Mouse (Mus musculus): ENCODE data around the gene Gcc1. TPM values are rescaled to one million over a fixed set of nuclear protein-coding genes. Genes with fewer than 3 reads are reported as not detected.

Gene Gcc1
- total RNA-seq (2014; rRNA removed) (17.1 and 17.2 TPM in 2 replicates), polyA plus RNA-seq (2015; fragmentation: Nextera tagmentation; extraction: Ambion mirVana) (7.1 and 9.6 TPM in 2 replicates)

GRCm38 (mm10) chr6:28428290-28428689, at the start of gene Gcc1:
Gcc1 (minus strand) TSS chr6:28428390.
- Histone ChIP-seq H3K4me3 (ENCODE audit: low read depth, low read length) (no peak within 1 kb of the TSS), H3K36me3 (ENCODE audit: insufficient read depth) (peaks cover 24% of the 10 kb centered on the region), H3K27ac (ENCODE audit: low read depth, low read length) (no peak within 1 kb of the TSS), H3K27me3 (ENCODE audit: insufficient read depth, low read length) (no peaks in the 10 kb centered on the region), H3K9ac (no peak within 1 kb of the TSS), H3K4me1 (ENCODE audit: insufficient read depth) (0 out of 2 replicates have a peak, but pooled peaks cover 3% of the 10 kb centered on the region), H3K4me2 (ENCODE audit: low read depth) (no peak within 1 kb of the TSS), H3K9me3 (ENCODE audit: low read length) (no peaks in the 10 kb centered on the region)
- no peak for ATAC-seq
- WGBS = 86% methylated on average over 3 of the region's 3 CpGs
- no peak for TF ChIP-seq CTCF (IDR thresholded peaks at IDR 0.05; ENCODE audit: low read depth)
- no peak for DNase-seq

- 85% methylated on average over 5 of the region's 5 CpGs for WGBS
- Histone ChIP-seq H3K27me3 (ENCODE audit: insufficient read depth, low read length) (no peaks in the 10 kb centered on the region), H3K36me3 (ENCODE audit: insufficient read depth) (no peaks in the 10 kb centered on the region), H3K9ac (no peak within 1 kb of the TSS), H3K27ac (ENCODE audit: low read depth, low read length) (no peak within 1 kb of the TSS), H3K9me3 (ENCODE audit: low read length) (no peaks in the 10 kb centered on the region), H3K4me3 (ENCODE audit: low read depth, low read length) (no peak within 1 kb of the TSS), H3K4me1 (ENCODE audit: insufficient read depth) (no peaks in the 10 kb centered on the region), H3K4me2 (ENCODE audit: low read depth) (no peak within 1 kb of the TSS)
- TF ChIP-seq CTCF (IDR thresholded peaks at IDR 0.05; ENCODE audit: low read depth) = no peak
- ATAC-seq (no peak), DNase-seq (no peak)
Observed at GRCm38 (mm10) chr6:28474839-28475238, 46.6 kb upstream of the Gcc1 start, which contains the start of gene Snd1. Snd1 (plus strand) TSS chr6:28475139.

- Histone ChIP-seq H3K9me3 (ENCODE audit: low read length) (no peaks in the 10 kb centered on the region), H3K36me3 (ENCODE audit: insufficient read depth) (no peaks in the 10 kb centered on the region), H3K27me3 (ENCODE audit: insufficient read depth, low read length) (no peaks in the 10 kb centered on the region), H3K4me1 (ENCODE audit: insufficient read depth) (no peaks in the 10 kb centered on the region), H3K4me3 (ENCODE audit: low read depth, low read length) (no peak overlapping the region), H3K4me2 (ENCODE audit: low read depth) (no peak overlapping the region), H3K27ac (ENCODE audit: low read depth, low read length) (no peak overlapping the region), H3K9ac (no peak overlapping the region)
- ATAC-seq = no peak
- 94% methylated on average over 4 of the region's 4 CpGs for WGBS
- DNase-seq = no peak
- TF ChIP-seq CTCF (IDR thresholded peaks at IDR 0.05; ENCODE audit: low read depth) = no peak
Observed at GRCm38 (mm10) chr6:28474211-28474610, 46.0 kb upstream of the Gcc1 start.

GRCm38 (mm10) chr6:28471284-28472035, 43.3 kb upstream of the Gcc1 start:
- no peak for TF ChIP-seq CTCF (IDR thresholded peaks at IDR 0.05; ENCODE audit: low read depth)
- WGBS = 86% methylated on average over 9 of the region's 9 CpGs
- no peak for DNase-seq
- Histone ChIP-seq H3K4me3 (ENCODE audit: low read depth, low read length) (no peak overlapping the region), H3K27me3 (ENCODE audit: insufficient read depth, low read length) (no peaks in the 10 kb centered on the region), H3K9ac (no peak overlapping the region), H3K36me3 (ENCODE audit: insufficient read depth) (no peaks in the 10 kb centered on the region), H3K9me3 (ENCODE audit: low read length) (no peaks in the 10 kb centered on the region), H3K27ac (ENCODE audit: low read depth, low read length) (no peak overlapping the region), H3K4me1 (ENCODE audit: insufficient read depth) (no peaks in the 10 kb centered on the region), H3K4me2 (ENCODE audit: low read depth) (no peak overlapping the region)
- no peak for ATAC-seq

GRCm38 (mm10) chr6:28470621-28471020, 42.4 kb upstream of the Gcc1 start:
- no peak overlapping the region for H3K27ac ChIP-seq (ENCODE audit: low read depth, low read length)
- no peaks in the 10 kb centered on the region for H3K9me3 ChIP-seq (ENCODE audit: low read length)
- no peak overlapping the region for H3K4me3 ChIP-seq (ENCODE audit: low read depth, low read length)
- no peaks in the 10 kb centered on the region for H3K36me3 ChIP-seq (ENCODE audit: insufficient read depth)
- no peak for TF ChIP-seq CTCF (IDR thresholded peaks at IDR 0.05; ENCODE audit: low read depth)
- no peaks in the 10 kb centered on the region for H3K27me3 ChIP-seq (ENCODE audit: insufficient read depth, low read length)
- H3K4me1 ChIP-seq (ENCODE audit: insufficient read depth) = no peaks in the 10 kb centered on the region
- DNase-seq = no peak
- H3K9ac ChIP-seq = no peak overlapping the region
- no peak overlapping the region for H3K4me2 ChIP-seq (ENCODE audit: low read depth)
- ATAC-seq = no peak
- WGBS = 80% methylated on average over 5 of the region's 5 CpGs

- Histone ChIP-seq H3K27ac (ENCODE audit: low read depth, low read length) (no peak overlapping the region), H3K4me3 (ENCODE audit: low read depth, low read length) (no peak overlapping the region), H3K4me1 (ENCODE audit: insufficient read depth) (no peaks in the 10 kb centered on the region), H3K36me3 (ENCODE audit: insufficient read depth) (no peaks in the 10 kb centered on the region), H3K4me2 (ENCODE audit: low read depth) (no peak overlapping the region), H3K9ac (no peak overlapping the region), H3K27me3 (ENCODE audit: insufficient read depth, low read length) (no peaks in the 10 kb centered on the region), H3K9me3 (ENCODE audit: low read length) (no peaks in the 10 kb centered on the region)
- no peak for TF ChIP-seq CTCF (IDR thresholded peaks at IDR 0.05; ENCODE audit: low read depth)
- ATAC-seq (no peak), DNase-seq (no peak)
- WGBS = 76% methylated on average over 4 of the region's 4 CpGs
Observed at GRCm38 (mm10) chr6:28470017-28470602, 41.9 kb upstream of the Gcc1 start.

- Histone ChIP-seq H3K4me2 (ENCODE audit: low read depth) (no peak overlapping the region), H3K36me3 (ENCODE audit: insufficient read depth) (no peaks in the 10 kb centered on the region), H3K4me1 (ENCODE audit: insufficient read depth) (no peaks in the 10 kb centered on the region), H3K9me3 (ENCODE audit: low read length) (no peaks in the 10 kb centered on the region), H3K4me3 (ENCODE audit: low read depth, low read length) (no peak overlapping the region), H3K27me3 (ENCODE audit: insufficient read depth, low read length) (no peaks in the 10 kb centered on the region), H3K27ac (ENCODE audit: low read depth, low read length) (no peak overlapping the region), H3K9ac (no peak overlapping the region)
- no peak for DNase-seq
- no peak for ATAC-seq
- no peak for TF ChIP-seq CTCF (IDR thresholded peaks at IDR 0.05; ENCODE audit: low read depth)
- 59% methylated on average over 6 of the region's 6 CpGs for WGBS
Observed at GRCm38 (mm10) chr6:28464630-28465029, 36.4 kb upstream of the Gcc1 start.

Data from forebrain, postnatal 0 days (tissue).